Mouse (Mus musculus): ENCODE data around the gene Pgghg.

DNA sequence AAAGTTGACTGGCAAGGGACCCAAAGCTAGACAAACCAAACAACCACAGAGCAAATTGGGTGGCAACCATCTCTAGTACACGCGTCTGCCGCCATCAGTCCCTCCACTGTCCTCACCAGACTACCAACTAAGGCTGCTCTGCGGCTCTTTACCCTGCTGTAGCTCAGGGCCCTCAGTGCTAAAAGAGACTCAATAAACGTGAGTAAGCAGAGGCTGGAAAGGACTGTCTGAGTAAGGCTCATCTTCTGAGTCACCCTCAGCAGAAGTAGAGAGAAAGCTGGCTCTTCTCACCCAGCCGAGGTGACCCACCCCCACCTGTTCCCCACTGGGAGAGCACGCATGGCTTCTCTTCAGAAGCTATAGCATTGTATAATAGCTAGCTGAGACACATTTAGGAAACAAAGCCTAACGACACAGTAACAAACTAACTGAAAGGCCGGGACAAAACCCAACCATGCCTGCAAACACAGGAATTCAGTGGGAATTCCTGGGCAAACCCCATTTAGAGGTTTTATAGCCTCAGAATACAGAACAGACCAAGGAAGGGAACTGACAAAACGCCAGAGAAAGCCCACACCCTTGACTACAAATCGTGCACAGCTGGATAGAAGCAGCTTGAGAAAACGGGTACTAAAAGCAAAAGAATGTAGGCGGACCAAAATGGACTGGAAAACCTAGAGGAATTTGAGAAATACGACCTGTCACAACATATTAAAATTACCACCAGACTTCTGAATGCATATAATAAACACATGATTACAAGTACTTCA, 32.4 kb downstream of the Pgghg start:
- no peak for TF ChIP-seq GABPA (IDR thresholded peaks at IDR 0.05; ENCODE audit: low read depth, low read length)
- TF ChIP-seq ZC3H11A (IDR thresholded peaks at IDR 0.05; ENCODE audit: low read depth, low read length), result no peak
- no peak for TF ChIP-seq KAT2A (conservative IDR thresholded peaks at IDR 0.05; ENCODE audit: low read depth, low read length)
- no peak for TF ChIP-seq MAZ (IDR thresholded peaks at IDR 0.05; ENCODE audit: low read depth, low read length)
- no peak for TF ChIP-seq ZMIZ1 (IDR thresholded peaks at IDR 0.05; ENCODE audit: low read depth, low read length)
- no peak for TF ChIP-seq POLR2A (IDR thresholded peaks at IDR 0.05; ENCODE audit: control insufficient read depth in 1 of 2, insufficient read depth in 1 of 2, low read depth in 1 of 2, low read length in 2 of 2, poor library complexity in 1 of 2)
- no peak for TF ChIP-seq MAFK (IDR thresholded peaks at IDR 0.05; ENCODE audit: borderline replicate concordance, low read depth, low read length)
- TF ChIP-seq CHD2 (IDR thresholded peaks at IDR 0.05; ENCODE audit: low read length), result no peak
- no peak for TF ChIP-seq RCOR1 (IDR thresholded peaks at IDR 0.05; ENCODE audit: low read depth, low read length)
- no peak for TF ChIP-seq CTCF (IDR thresholded peaks at IDR 0.05 in 2 of 3, conservative IDR thresholded peaks at IDR 0.05 in 1 of 3; ENCODE audit: control insufficient read depth in 1 of 3, insufficient read depth in 1 of 3, low read depth in 2 of 3, low read length in 3 of 3, poor library complexity in 1 of 3, severe bottlenecking in 1 of 3)
- no peak for TF ChIP-seq GATA1 (IDR thresholded peaks at IDR 0.05; ENCODE audit: low read depth, low read length)
- no peak for TF ChIP-seq RAD21 (IDR thresholded peaks at IDR 0.05; ENCODE audit: low read depth, low read length)
- no peak for TF ChIP-seq MAX (IDR thresholded peaks at IDR 0.05; ENCODE audit: low read length)
- no peak for TF ChIP-seq EP300 (IDR thresholded peaks at IDR 0.05; ENCODE audit: low read depth in 1 of 2, low read length in 2 of 2)

Data from MEL (cell line).